Mouse (Mus musculus) heart, embryonic 14.5 days (tissue): Measurements from ENCODE around the gene Stx5a. TPM values are rescaled to one million over a fixed set of nuclear protein-coding genes. Genes with fewer than 3 reads are reported as not detected.

Experiments used
- ATAC-seq: fragments of 200-750 bp; cut with Nextera tagmentation; 2 replicates; pipeline ENCODE4 v1.8.0; 2017; ENCODE audit warnings: low read depth, moderate TSS enrichment; ENCODE audit not compliant: insufficient number of reproducible peaks, insufficient read depth, low FRiP score
- H3K27ac ChIP-seq, 2 experiments: fragments of 200-500 bp in 1 of 2; fragments of 300-500 bp in 1 of 2; sonication (generic) in 1 of 2; replicated peaks in 1 of 2; 2 replicates each; pipeline ENCODE4 v1.5.1; 2012 to 2014; ENCODE audit warnings: low read depth in 2 of 2, low read length in 2 of 2, control low read depth in 1 of 2, mild to moderate bottlenecking in 1 of 2, mixed read lengths in 1 of 2; ENCODE audit not compliant: control insufficient read depth in 1 of 2, insufficient read depth in 1 of 2
- H3K27me3 ChIP-seq: fragments of 300-500 bp; sonication (generic); 2 replicates; pipeline ENCODE4 v1.6.1; 2014; ENCODE audit warnings: mild to moderate bottlenecking, low read length, control low read depth; ENCODE audit not compliant: control insufficient read depth, insufficient read depth
- H3K36me3 ChIP-seq: fragments of 300-500 bp; sonication (generic); 2 replicates; pipeline ENCODE4 v1.6.1; 2014; ENCODE audit warnings: mild to moderate bottlenecking, control low read depth, low read length, mixed read lengths; ENCODE audit not compliant: control insufficient read depth, insufficient read depth
- H3K4me1 ChIP-seq, 2 experiments: fragments of 200-500 bp in 1 of 2; fragments of 300-500 bp in 1 of 2; sonication (generic) in 1 of 2; 2 replicates each; pipeline ENCODE4 v1.6.1; 2012 to 2014; ENCODE audit warnings: low read length in 2 of 2, control low read depth in 1 of 2, mixed read lengths in 1 of 2; ENCODE audit not compliant: control insufficient read depth in 2 of 2, insufficient read depth in 2 of 2
- H3K4me2 ChIP-seq: fragments of 300-500 bp; sonication (generic); 2 replicates; pipeline ENCODE4 v1.6.1; 2014; ENCODE audit warnings: mild to moderate bottlenecking, low read length
- H3K4me3 ChIP-seq, 2 experiments: fragments of 200-500 bp in 1 of 2; fragments of 300-500 bp in 1 of 2; sonication (generic) in 1 of 2; 2 replicates each; pipeline ENCODE4 v1.5.1; 2012 to 2014; ENCODE audit warnings: low read length in 2 of 2, mild to moderate bottlenecking in 2 of 2, control low read depth in 1 of 2, low read depth in 1 of 2, moderate library complexity in 1 of 2; ENCODE audit not compliant: control insufficient read depth in 1 of 2, insufficient read depth in 1 of 2
- H3K9ac ChIP-seq: fragments of 300-500 bp; sonication (generic); 2 replicates; pipeline ENCODE4 v1.6.1; 2014; ENCODE audit warnings: mild to moderate bottlenecking, low read length
- H3K9me3 ChIP-seq: fragments of 300-500 bp; sonication (generic); 2 replicates; pipeline ENCODE4 v1.6.1; 2016; ENCODE audit warnings: low read length, control low read depth; ENCODE audit not compliant: control insufficient read depth
- WGBS: fragments of 180-500 bp; shearing (Covaris S2); extraction: QIAGEN DNeasy Blood & Tissue Kit; methylation state at CpG from one replicate; pipeline ENCODE4 v1.1.7; 2014; 5-methylcytosine and 5-hydroxymethylcytosine counted together
- polyA plus RNA-seq: library from polyadenylated mRNA; unstranded; fragments of >200 nt; fragmentation: Nextera tagmentation; extraction: Ambion mirVana; gene quantifications from 2 replicates; pipeline ENCODE4 v1.2.1, GENCODE M21; 2014

Gene Stx5a
- polyA plus RNA-seq, 1 experiment from 2014 or later, result 83.5 TPM

DNA sequence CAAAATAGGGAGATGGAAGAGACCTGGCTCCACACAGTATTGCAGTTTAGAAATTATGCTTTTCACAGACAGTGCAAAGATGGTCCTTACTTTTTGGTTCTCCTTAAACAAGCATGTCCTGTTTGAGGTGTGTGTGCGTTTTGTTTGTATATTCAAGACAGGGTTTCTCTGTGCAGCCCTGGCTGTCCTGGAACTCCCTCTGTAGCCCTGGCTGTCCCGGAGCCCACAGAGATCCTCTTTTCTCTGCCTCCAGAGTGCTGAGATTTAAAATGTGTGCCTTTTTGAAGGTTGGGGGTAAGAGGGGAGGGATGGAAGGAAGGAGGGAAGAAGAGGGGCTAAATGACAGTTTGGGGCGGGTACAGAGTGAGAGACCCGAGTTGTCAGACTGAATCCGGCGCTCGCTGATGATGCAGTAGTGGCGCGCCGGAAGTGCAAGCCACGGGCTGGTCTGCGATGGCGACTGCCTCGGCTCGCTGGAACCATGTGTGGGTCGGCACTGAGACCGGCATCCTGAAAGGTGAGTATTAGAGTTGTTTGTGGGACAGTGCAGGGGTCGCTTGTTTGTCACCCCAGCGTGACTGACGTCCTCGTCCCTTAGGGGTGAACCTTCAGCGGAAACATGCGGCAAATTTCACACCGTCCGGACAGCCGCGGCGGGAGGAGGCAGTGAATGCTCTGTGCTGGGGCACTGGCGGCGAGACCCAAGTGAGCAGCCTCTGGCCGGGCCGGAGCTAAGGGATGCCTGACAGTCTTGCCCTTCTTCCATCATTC is 5.6 kb upstream of the Stx5a start, which contains the start of gene Wdr74:
Gene Wdr74, plus strand, starts transcription at position 439 of the 771 bp plus-strand sequence.
- ATAC-seq, result peak; percentile 84
- Histone ChIP-seq H3K9me3 (no peaks in the 10 kb centered on the region), H3K4me3 (peak within 1 kb of the TSS; percentile 65 to 93), H3K36me3 (peaks cover 32% of the 10 kb centered on the region), H3K9ac (peak within 1 kb of the TSS; percentile 87), H3K4me2 (peak within 1 kb of the TSS; percentile 95), H3K27me3 (no peaks in the 10 kb centered on the region), H3K4me1 (peaks cover 1 to 11% of the 10 kb centered on the region in 2 experiments; a peak in 3 of 4 replicates), H3K27ac (peak within 1 kb of the TSS; percentile 42 to 76)
- 1% methylated on average over 32 of the region's 32 CpGs for WGBS

DNA sequence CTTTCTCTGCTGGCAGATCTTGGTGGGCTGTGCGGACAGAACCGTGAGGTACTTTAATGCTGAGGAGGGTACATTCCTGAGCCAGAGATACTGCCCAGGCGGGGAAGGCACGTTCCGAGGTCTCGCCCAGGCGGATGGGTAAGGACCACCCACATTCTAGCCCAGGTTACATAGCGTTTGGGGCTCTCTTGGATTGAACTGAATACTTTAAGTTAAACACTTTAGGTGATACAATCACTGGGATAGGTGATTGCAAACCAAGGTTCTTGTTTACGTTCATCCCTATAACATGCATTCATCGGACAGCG is 5.1 kb upstream of the Stx5a start:
- Histone ChIP-seq H3K4me3 (peak overlapping the region; percentile 65 to 93), H3K36me3 (peaks cover 34% of the 10 kb centered on the region), H3K27me3 (no peaks in the 10 kb centered on the region), H3K4me2 (peak overlapping the region; percentile 95), H3K27ac (peak overlapping the region in 1 of 2 experiments; percentile 76; a peak in 3 of 4 replicates), H3K4me1 (peaks cover 5 to 15% of the 10 kb centered on the region in 2 experiments; a peak in 3 of 4 replicates), H3K9me3 (no peaks in the 10 kb centered on the region), H3K9ac (peak overlapping the region; percentile 87)
- ATAC-seq, result 0 out of 2 replicates have a peak, but pooled peaks have one; percentile 1
- WGBS, result 3% methylated on average over 11 of the region's 11 CpGs

GRCm38 (mm10) chr19:8738911-8739310 is 2.3 kb upstream of the Stx5a start:
- no peaks in the 10 kb centered on the region for H3K9me3 ChIP-seq
- peaks cover 46% of the 10 kb centered on the region for H3K36me3 ChIP-seq
- H3K27me3 ChIP-seq, result no peaks in the 10 kb centered on the region
- no peak overlapping the region for H3K27ac ChIP-seq
- 84% methylated on average over 7 of the region's 7 CpGs for WGBS
- no peak overlapping the region for H3K4me3 ChIP-seq
- no peak overlapping the region for H3K9ac ChIP-seq
- ATAC-seq, result no peak
- H3K4me1 ChIP-seq, result peaks cover 8 to 26% of the 10 kb centered on the region in 2 experiments
- no peak overlapping the region for H3K4me2 ChIP-seq

GRCm38 (mm10) chr19:8739646-8740045 is 1.6 kb upstream of the Stx5a start:
- H3K4me2 ChIP-seq, result no peak overlapping the region
- ATAC-seq, result no peak
- no peaks in the 10 kb centered on the region for H3K27me3 ChIP-seq
- H3K27ac ChIP-seq, result no peak overlapping the region
- H3K4me1 ChIP-seq, result peaks cover 8 to 26% of the 10 kb centered on the region in 2 experiments
- no peaks in the 10 kb centered on the region for H3K9me3 ChIP-seq
- H3K4me3 ChIP-seq, result no peak overlapping the region
- WGBS, result 89% methylated on average over 6 of the region's 6 CpGs
- peaks cover 53% of the 10 kb centered on the region for H3K36me3 ChIP-seq
- H3K9ac ChIP-seq, result no peak overlapping the region

- Histone ChIP-seq H3K27ac (peak within 1 kb of the TSS; percentile 96 to 99), H3K27me3 (no peaks in the 10 kb centered on the region), H3K4me2 (peak within 1 kb of the TSS; percentile 55), H3K9me3 (no peaks in the 10 kb centered on the region), H3K9ac (peak within 1 kb of the TSS; percentile 84), H3K4me1 (peaks cover 8 to 21% of the 10 kb centered on the region in 2 experiments), H3K4me3 (peak within 1 kb of the TSS; percentile 66 to 79), H3K36me3 (peaks cover 63% of the 10 kb centered on the region)
- WGBS, result 70% methylated on average over 14 of the region's 14 CpGs
- ATAC-seq, result no peak
Observed at GRCm38 (mm10) chr19:8740603-8741002, 610 bp upstream of the Stx5a start, which contains the start of gene 1700092M07Rik. 1700092M07Rik (plus strand) TSS chr19:8740718.

GRCm38 (mm10) chr19:8742176-8742575 is 963 bp downstream of the Stx5a start:
- H3K36me3 ChIP-seq, result peaks cover 78% of the 10 kb centered on the region
- peaks cover 8 to 18% of the 10 kb centered on the region in 2 experiments for H3K4me1 ChIP-seq
- H3K9me3 ChIP-seq, result no peaks in the 10 kb centered on the region
- H3K27ac ChIP-seq, result peak overlapping the region; percentile 61 to 96
- peak overlapping the region; percentile 66 to 79 for H3K4me3 ChIP-seq
- ATAC-seq, result no peak
- H3K9ac ChIP-seq, result peak overlapping the region; percentile 84
- no peaks in the 10 kb centered on the region for H3K27me3 ChIP-seq
- peak overlapping the region; percentile 90 for H3K4me2 ChIP-seq
- 11% methylated on average over 14 of the region's 14 CpGs for WGBS

DNA sequence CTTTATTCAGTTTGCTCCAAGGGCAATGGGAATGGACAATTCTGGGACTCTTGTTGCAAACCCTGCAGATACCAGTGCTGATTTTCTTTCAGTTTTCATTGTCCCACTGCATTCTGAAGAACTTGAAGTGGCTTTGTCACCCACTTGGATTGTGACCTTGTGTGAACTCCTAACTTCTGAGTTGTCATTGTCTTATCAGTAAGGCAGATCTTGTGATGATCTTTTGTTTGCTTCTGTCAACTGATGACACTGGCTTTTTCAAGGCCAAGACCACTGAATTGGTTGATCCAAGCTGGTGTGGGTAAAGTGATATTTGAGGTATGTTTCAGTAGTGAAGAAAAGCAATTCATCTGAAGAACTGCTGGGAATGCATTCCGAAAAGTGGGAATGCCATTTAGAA is 4.2 kb downstream of the Stx5a start:
- no peak overlapping the region for H3K27ac ChIP-seq
- no peak overlapping the region for H3K4me3 ChIP-seq
- 95% methylated on average over 1 of the region's 1 CpGs for WGBS
- no peaks in the 10 kb centered on the region for H3K9me3 ChIP-seq
- no peak for ATAC-seq
- H3K27me3 ChIP-seq, result no peaks in the 10 kb centered on the region
- no peak overlapping the region for H3K9ac ChIP-seq
- H3K4me2 ChIP-seq, result no peak overlapping the region
- peaks cover 80% of the 10 kb centered on the region for H3K36me3 ChIP-seq
- peaks cover 8 to 17% of the 10 kb centered on the region in 2 experiments for H3K4me1 ChIP-seq
